In the genomic region with DNA sequence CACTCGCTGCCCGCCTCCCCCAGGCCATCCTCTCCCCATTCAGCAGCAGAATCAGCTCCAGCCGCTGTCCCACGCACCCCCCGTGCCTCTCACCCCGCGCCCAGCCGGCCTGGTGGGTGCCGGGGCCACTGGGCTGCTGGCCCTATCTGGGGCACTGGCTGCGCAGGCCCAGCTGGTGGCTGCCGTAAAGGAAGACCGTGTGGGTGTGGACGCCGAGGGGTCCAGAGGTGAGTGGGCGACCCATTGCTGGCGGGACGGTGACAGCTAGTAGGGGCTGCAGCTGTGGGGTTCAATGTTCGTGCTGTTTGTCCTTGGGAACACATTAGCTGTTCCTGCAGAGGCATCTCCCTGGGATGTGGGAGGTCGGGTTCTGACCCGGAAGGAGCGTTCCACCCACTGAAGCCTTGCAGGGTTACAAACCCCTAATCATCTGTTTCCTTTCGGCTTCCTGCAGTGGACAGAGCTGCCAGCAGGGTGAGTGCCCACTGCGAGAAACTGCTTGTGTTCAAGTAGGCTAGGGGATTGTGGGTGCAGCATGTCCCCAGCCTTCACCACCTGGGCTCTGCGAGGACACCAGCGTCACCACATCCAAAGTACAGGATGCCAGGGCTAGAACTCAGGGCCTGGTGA, we compare ENCODE assay signal across 9 mouse cellular contexts. TPM values are rescaled to one million over a fixed set of nuclear protein-coding genes. Genes with fewer than 3 reads are reported as not detected.
DNase-seq lines count a peak whose midpoint lies in the region; ATAC-seq and TF ChIP-seq lines count a peak whose summit lies in the region.
"Had no signal": no experiment of that assay in that cellular context is flagged by ENCODE, and none has a peak within 500 bp of the region (broad histone marks: within the 10 kb centered on the region; RNA-seq: fewer than 3 reads in every experiment).

No protein-coding gene starts in this region.

- no peak for ATAC-seq in neural tube, embryonic 15.5 days (ENCODE audit: low FRiP score)

- peak; percentile 19 for TF ChIP-seq CTCF in left cerebral cortex, adult 2 months (IDR thresholded peaks at IDR 0.05)
- peak; percentile 25; the same call in 1 of the 2 replicates for TF ChIP-seq CTCF in brain, embryonic 14.5 days (IDR thresholded peaks at IDR 0.05; ENCODE audit: borderline replicate concordance, extremely low read depth, insufficient read depth, insufficient read length)

- H3K27me3 ChIP-seq in neural tube, embryonic 15.5 days (replicated peaks): peaks cover 73% of the 10 kb centered on the region

- no peak for DNase-seq in left cerebral cortex, adult 2 months (ENCODE audit: extremely low spot score in 1 of 2, low spot score in 2 of 2)
- no peak for DNase-seq in left cerebral cortex, postnatal 14 days (ENCODE audit: low spot score in 2 of 2)
- no peak for DNase-seq in brain, embryonic 14.5 days (ENCODE audit: low read depth)
- peak; percentile 63 for DNase-seq in kidney, postnatal 14 days
- no peak for DNase-seq in adrenal gland, postnatal 4 days (ENCODE audit: low spot score in 2 of 2)
- DNase-seq in cerebellum, postnatal 4 days (ENCODE audit: low spot score in 2 of 2): no peak
- DNase-seq in frontal cortex, postnatal 14 days (ENCODE audit: low spot score in 2 of 2): no peak

- H3K36me3 ChIP-seq in neural tube, embryonic 15.5 days: no peaks in the 10 kb centered on the region; the same call in 1 of the 2 replicates
- H3K36me3 ChIP-seq: neural tube, embryonic 12.5 days had no signal

- TF ChIP-seq POLR2A in brain, embryonic 14.5 days (IDR thresholded peaks at IDR 0.05; ENCODE audit: borderline replicate concordance, extremely low read depth, insufficient read depth, insufficient read length, poor library complexity, severe bottlenecking): no peak

- H3K27ac ChIP-seq in left cerebral cortex, adult 2 months: no peak overlapping the region
- no peak overlapping the region for H3K27ac ChIP-seq in neural tube, embryonic 15.5 days (replicated peaks)
- H3K27ac ChIP-seq: neural tube, embryonic 12.5 days had no signal

- H3K4me1 ChIP-seq in neural tube, embryonic 15.5 days: peaks cover 20% of the 10 kb centered on the region

- H3K9me3 ChIP-seq in neural tube, embryonic 15.5 days (replicated peaks): no peaks in the 10 kb centered on the region
- H3K9me3 ChIP-seq: neural tube, embryonic 12.5 days had no signal

- intact Hi-C loops in left cerebral cortex, adult 2 months (cut with DNase I): no loop called here
- intact Hi-C loops in left cerebral cortex, postnatal 14 days (cut with DNase I): no loop called here

- 0 out of 2 replicates have a peak overlapping the region, but pooled peaks have one; percentile 11 for H3K4me2 ChIP-seq in neural tube, embryonic 15.5 days
- H3K4me2 ChIP-seq: neural tube, embryonic 12.5 days had no signal

- 59% methylated on average over 25 of the region's 25 CpGs for WGBS in neural tube, embryonic 15.5 days

- H3K9ac ChIP-seq in neural tube, embryonic 15.5 days (replicated peaks): 0 out of 2 replicates have a peak overlapping the region, but pooled peaks have one; percentile 1
- H3K9ac ChIP-seq: neural tube, embryonic 12.5 days had no signal

- H3K4me3 ChIP-seq in left cerebral cortex, adult 2 months: no peak overlapping the region
- H3K4me3 ChIP-seq in neural tube, embryonic 15.5 days (replicated peaks): no peak overlapping the region
- H3K4me3 ChIP-seq: neural tube, embryonic 12.5 days had no signal

RNA-seq across cellular contexts. Expression of a gene that starts 6.2 kb away (rescaled TPM):
- total RNA-seq in left cerebral cortex, adult 2 months (2021): 10 to 100 TPM; 36.2 to 40.7 TPM
- 10 to 100 TPM; 14.1 to 15.9 TPM for total RNA-seq in left cerebral cortex, postnatal 14 days (2021)
- 82.1 and 123 TPM in 2 replicates for polyA plus RNA-seq in brain, embryonic 14.5 days (2012; rRNA removed)
- 41.8 and 49.9 TPM in 2 replicates for polyA plus RNA-seq in neural tube, embryonic 15.5 days (2015; fragmentation: Nextera tagmentation; extraction: Ambion mirVana)
- total RNA-seq in adrenal gland, postnatal 4 days (2021): 10 to 100 TPM; 24.9 to 30.4 TPM

RNA-seq across cellular contexts. Expression of a gene that starts 20.3 kb away (rescaled TPM):
- 10 to 100 TPM; 10.3 to 12.9 TPM for total RNA-seq in left cerebral cortex, adult 2 months (2021)
- 1 to 10 TPM; 1.3 to 2.7 TPM for total RNA-seq in left cerebral cortex, postnatal 14 days (2021)
- 5.3 and 8.2 TPM in 2 replicates for polyA plus RNA-seq in brain, embryonic 14.5 days (2012; rRNA removed)
- 5.7 and 7.3 TPM in 2 replicates for polyA plus RNA-seq in neural tube, embryonic 15.5 days (2015; fragmentation: Nextera tagmentation; extraction: Ambion mirVana)
- 10 to 100 TPM; 12.8 to 20.2 TPM for total RNA-seq in adrenal gland, postnatal 4 days (2021)

RNA-seq across cellular contexts. Expression of a gene that starts 21.3 kb away (rescaled TPM):
- total RNA-seq in left cerebral cortex, adult 2 months (2021): 100 to 1,000 TPM; 637 to 727 TPM
- 100 to 1,000 TPM; 573 to 615 TPM for total RNA-seq in left cerebral cortex, postnatal 14 days (2021)
- polyA plus RNA-seq in brain, embryonic 14.5 days (2012; rRNA removed): 568 and 696 TPM in 2 replicates
- 771 and 825 TPM in 2 replicates for polyA plus RNA-seq in neural tube, embryonic 15.5 days (2015; fragmentation: Nextera tagmentation; extraction: Ambion mirVana)
- 100 to 1,000 TPM; 639 to 647 TPM for total RNA-seq in adrenal gland, postnatal 4 days (2021)

RNA-seq across cellular contexts. Expression of a gene that starts 25.5 kb away (rescaled TPM):
- 1 to 10 TPM; 2.6 to 2.9 TPM for total RNA-seq in left cerebral cortex, adult 2 months (2021)
- total RNA-seq in left cerebral cortex, postnatal 14 days (2021): 1 to 10 TPM; 1.9 to 2.2 TPM
- polyA plus RNA-seq in brain, embryonic 14.5 days (2012; rRNA removed): 5.5 and 6.7 TPM in 2 replicates
- polyA plus RNA-seq in neural tube, embryonic 15.5 days (2015; fragmentation: Nextera tagmentation; extraction: Ambion mirVana): 1.3 and 2.3 TPM in 2 replicates
- total RNA-seq in adrenal gland, postnatal 4 days (2021): 1 to 10 TPM; 1.1 to 2.1 TPM

RNA-seq across cellular contexts. Expression of a gene that starts 35.6 kb away (rescaled TPM):
- total RNA-seq in left cerebral cortex, adult 2 months (2021): 100 to 1,000 TPM; 106 to 110 TPM
- 100 to 1,000 TPM; 102 to 109 TPM for total RNA-seq in left cerebral cortex, postnatal 14 days (2021)
- 110 and 115 TPM in 2 replicates for polyA plus RNA-seq in brain, embryonic 14.5 days (2012; rRNA removed)
- polyA plus RNA-seq in neural tube, embryonic 15.5 days (2015; fragmentation: Nextera tagmentation; extraction: Ambion mirVana): 91.1 and 102 TPM in 2 replicates
- 10 to 100 TPM; 74.2 to 74.4 TPM for total RNA-seq in adrenal gland, postnatal 4 days (2021)
